Mouse (Mus musculus): Measurements from ENCODE around the gene Bag6. TPM values are rescaled to one million over a fixed set of nuclear protein-coding genes. Genes with fewer than 3 reads are reported as not detected.
A peak's percentile ranks its signal among the peaks of the same experiment; 100 is the strongest.

The Bag6 gene
- total RNA-seq, 2 experiments from 2014 or later, result 222 to 232 TPM

DNA sequence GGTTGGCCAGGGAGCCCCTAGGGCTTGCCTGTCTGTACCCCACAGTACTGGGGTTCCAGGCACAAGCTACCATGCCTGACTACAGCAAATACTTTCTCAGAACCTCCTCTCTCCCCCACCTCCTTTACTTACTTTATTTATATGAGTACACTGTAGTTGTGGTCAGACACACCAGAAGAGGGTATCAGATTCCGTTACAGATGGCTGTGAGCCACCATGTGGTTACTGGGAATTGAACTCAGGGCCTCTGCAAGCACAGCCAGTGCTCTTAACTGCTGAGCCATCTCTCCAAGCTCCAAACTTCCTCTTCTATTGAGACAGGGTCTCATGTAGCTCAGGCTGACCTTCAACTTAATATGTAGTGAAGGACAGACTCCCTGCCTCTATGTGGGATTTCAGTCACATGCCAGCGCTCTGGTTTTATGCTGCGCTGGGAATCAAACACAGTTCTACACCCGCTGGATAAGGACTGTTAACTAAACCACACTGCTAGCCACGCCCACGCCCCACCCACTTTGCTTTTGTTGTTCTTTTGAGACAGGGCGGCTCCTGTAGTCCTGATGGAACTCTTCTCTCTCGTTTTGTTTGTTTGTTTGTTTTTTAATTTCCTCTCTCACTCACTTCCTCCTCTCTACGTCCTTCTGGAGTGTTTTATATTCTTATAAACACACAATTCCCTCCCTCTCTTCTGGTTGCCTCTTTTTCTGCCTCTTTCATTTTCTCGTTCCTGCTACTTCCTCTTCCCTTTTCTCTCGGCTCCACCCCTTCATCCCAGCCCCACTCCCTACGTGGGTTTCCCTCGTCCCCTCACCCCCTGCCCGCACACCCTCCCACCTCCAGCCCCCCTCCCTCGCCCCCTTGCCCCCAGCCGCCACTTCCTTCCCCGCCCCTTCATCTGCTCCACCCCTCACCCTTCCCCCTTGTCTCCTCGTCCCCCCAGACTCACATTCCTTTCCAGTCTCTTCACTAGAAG is 50.9 kb downstream of the Bag6 start:
- peak; percentile 56 for DNase-seq (ENCODE audit: low spot score)
- intact Hi-C loops (cut with DNase I), result no loop called here

DNA sequence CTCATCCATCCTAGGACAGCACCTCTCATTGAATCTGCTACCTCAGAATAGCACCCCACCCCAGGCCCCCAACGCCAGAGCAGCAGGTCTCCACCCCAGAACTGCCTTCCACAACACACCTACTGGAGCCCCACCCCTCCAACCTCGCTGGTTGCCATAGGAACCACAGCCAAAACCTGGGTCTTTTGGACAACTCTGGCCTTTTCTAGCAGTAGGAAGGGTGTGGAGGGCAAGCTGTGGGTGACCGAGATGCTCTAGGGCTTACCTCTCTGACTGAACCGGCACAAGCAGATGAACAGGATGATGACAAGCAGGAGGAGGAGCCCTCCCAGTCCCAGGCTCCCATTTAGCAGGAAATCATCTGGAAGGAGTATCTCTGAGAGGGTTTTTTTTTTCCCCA is 51.7 kb downstream of the Bag6 start:
- no peak for DNase-seq (ENCODE audit: low spot score)
- intact Hi-C loops (cut with DNase I), result no loop called here

GRCm38 (mm10) chr17:35187345-35187744 is 52.4 kb downstream of the Bag6 start:
- intact Hi-C loops (cut with DNase I), result no loop called here
- DNase-seq (ENCODE audit: low spot score), result no peak

GRCm38 (mm10) chr17:35187959-35188610 is 53.1 kb downstream of the Bag6 start, which contains the start of gene Lst1:
Gene Lst1 (minus strand): TSS chr17:35188439.
- no peak for DNase-seq (ENCODE audit: low spot score)
- intact Hi-C loops (cut with DNase I), result no loop called here

DNA sequence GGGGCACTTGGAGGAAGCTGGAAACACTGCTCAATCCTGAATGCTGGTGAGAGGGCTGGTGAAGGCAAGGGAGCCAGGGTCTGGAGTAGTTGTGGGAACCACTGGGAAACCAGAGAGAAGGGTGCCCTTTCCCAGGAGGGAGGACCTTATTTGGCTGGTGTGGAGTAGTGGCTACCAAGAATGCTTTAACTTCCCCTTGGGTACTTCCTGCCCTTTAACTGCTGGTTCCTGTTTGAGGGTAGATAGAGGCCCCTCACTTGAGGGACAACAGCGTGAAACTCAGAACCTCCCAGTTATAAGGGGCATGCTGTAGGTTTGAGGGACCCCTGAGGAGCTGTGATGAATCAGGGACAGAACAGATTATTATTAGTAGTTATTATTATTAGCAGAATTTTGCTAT is 54.2 kb downstream of the Bag6 start:
- intact Hi-C loops (cut with DNase I), result no loop called here
- no peak for DNase-seq (ENCODE audit: low spot score)

DNA sequence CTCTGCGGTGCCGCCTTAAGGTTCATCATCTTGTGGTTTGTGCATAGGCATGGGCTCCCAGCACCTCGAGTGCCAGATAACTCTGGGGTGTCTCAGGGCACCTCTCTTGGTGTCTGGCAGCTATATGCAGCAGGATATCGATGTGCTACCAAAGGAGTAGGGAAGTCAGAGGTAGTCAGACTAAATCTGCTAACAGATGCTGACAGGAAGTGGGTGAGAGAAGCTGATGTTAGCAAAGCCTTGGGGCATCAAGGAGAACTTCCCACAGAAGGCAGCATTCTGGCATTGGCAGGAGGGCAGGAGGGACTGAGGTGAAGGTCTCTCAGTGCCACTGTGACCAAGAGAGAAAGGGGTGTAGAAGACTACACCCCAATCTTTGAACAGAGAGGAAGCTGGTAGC is 55.1 kb downstream of the Bag6 start:
- DNase-seq (ENCODE audit: low spot score), result no peak
- intact Hi-C loops (cut with DNase I), result no loop called here

GRCm38 (mm10) chr17:35191723-35192122 is 56.7 kb downstream of the Bag6 start:
- intact Hi-C loops (cut with DNase I), result no loop called here
- DNase-seq (ENCODE audit: low spot score), result no peak

GRCm38 (mm10) chr17:35192924-35193323 is 57.9 kb downstream of the Bag6 start:
- DNase-seq (ENCODE audit: low spot score), result no peak

GRCm38 (mm10) chr17:35193881-35194843 is 59.2 kb downstream of the Bag6 start, which contains the start of gene Ltb:
Gene Ltb (plus strand): TSS chr17:35194439.
- no peak for DNase-seq (ENCODE audit: low spot score)

More at GRCm38 (mm10) chr17:35192924-35193323, 57.9 kb downstream of the Bag6 start:
- intact Hi-C loops (cut with DNase I), result no loop called here

GRCm38 (mm10) chr17:35194844-35195630 is 60.1 kb downstream of the Bag6 start:
- no peak for DNase-seq (ENCODE audit: low spot score)
- intact Hi-C loops (cut with DNase I), result loop anchor here (2.0 kb wide), 1 partner anchor 16 kb away; no protein-coding TSS in a partner anchor

More at GRCm38 (mm10) chr17:35193881-35194843, 59.2 kb downstream of the Bag6 start, which contains the start of gene Ltb:
- intact Hi-C loops (cut with DNase I), result loop anchor here (2.0 kb wide), 1 partner anchor 15 kb away; no protein-coding TSS in a partner anchor

DNA sequence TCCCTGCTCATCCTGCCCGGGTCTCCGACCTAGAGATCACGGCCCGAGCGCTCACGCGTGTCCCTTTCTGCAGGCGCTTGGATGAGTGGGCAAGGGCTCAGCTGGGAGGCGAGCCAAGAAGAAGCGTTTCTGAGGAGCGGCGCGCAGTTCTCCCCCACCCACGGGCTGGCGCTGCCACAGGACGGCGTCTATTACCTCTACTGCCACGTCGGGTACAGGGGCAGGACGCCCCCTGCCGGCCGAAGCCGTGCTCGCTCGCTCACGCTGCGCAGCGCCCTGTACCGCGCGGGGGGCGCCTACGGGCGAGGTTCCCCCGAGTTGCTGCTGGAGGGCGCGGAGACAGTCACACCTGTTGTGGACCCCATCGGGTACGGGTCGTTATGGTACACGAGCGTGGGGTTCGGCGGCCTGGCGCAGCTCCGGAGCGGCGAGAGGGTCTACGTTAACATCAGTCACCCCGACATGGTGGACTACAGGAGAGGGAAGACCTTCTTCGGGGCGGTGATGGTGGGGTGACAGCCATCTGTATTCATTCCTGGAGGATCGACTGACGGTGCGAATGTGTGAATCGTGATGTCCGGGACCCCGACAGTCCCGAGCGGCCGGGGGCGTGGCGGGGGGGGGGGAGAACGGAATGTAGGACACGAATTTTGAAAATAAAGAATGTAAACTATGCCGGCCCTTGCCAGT is 60.8 kb downstream of the Bag6 start:
- DNase-seq (ENCODE audit: low spot score), result peak; percentile 60
- intact Hi-C loops (cut with DNase I), result loop anchor here (2.0 kb wide), 1 partner anchor 17 kb away; no protein-coding TSS in a partner anchor

DNA sequence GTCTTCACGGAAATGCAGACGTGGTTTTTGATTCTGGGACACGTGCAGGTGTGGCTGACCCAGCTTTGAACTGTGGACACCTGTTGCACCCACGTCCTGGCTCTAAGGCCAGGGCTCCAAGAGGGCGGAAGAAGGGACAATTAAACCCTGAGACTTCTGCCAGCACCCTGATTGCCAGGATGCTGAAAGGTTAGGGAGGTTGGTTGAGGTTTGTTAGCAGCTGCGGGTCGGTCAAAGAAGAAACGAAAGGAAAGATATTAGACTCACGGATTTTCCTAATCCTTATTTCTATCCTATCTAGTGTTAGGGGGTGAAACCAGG is 61.3 kb downstream of the Bag6 start:
- no peak for DNase-seq (ENCODE audit: low spot score)
- intact Hi-C loops (cut with DNase I), result no loop called here

Small RNA genes within 50 kb of the gene (microRNA-seq; reads per million reads assigned to microRNA genes)
- gene Mir6973a, result not detected

Other genes with a start within 250 kb of the Bag6 start
- 1 to 10 TPM; 2.8 to 4.1 TPM for gene C2, start 236.9 kb upstream of the Bag6 start, total RNA-seq (2021)
- gene Ehmt2, start 236.7 kb upstream of the Bag6 start, total RNA-seq (2021), result 10 to 100 TPM; 37.6 to 39.1 TPM
- gene Slc44a4, start 220.7 kb upstream of the Bag6 start, total RNA-seq (2021), result not detected
- 10 to 100 TPM; 12.7 to 14.1 TPM for gene Neu1, start 203.9 kb upstream of the Bag6 start, total RNA-seq (2021)
- 1 to 10 TPM; 1.9 to 6.9 TPM for gene Hspa1b, start 175.9 kb upstream of the Bag6 start, total RNA-seq (2021)
- not detected for gene Gm20481, start 165.3 kb upstream of the Bag6 start, total RNA-seq (2021)
- gene Hspa1a, start 163.0 kb upstream of the Bag6 start, total RNA-seq (2021), result 1 to 10 TPM; 2.9 to 7.7 TPM
- 1 to 10 TPM; 6.9 to 8.1 TPM for gene Hspa1l, start 162.5 kb upstream of the Bag6 start, total RNA-seq (2021)
- 10 to 100 TPM; 19.0 to 19.1 TPM for gene Lsm2, start 153.3 kb upstream of the Bag6 start, total RNA-seq (2021)
- gene Vars, start 134.2 kb upstream of the Bag6 start, total RNA-seq (2021), result 10 to 100 TPM; 25.7 to 26.9 TPM
- 1 to 10 TPM; 7.3 to 7.7 TPM for gene Vwa7, start 118.6 kb upstream of the Bag6 start, total RNA-seq (2021)
- gene Sapcd1, start 107.2 kb upstream of the Bag6 start, total RNA-seq (2021), result not detected
- 1 to 10 TPM in 1 of 2 experiments, under 1 TPM in 1; 0.57 to 1.3 TPM for gene Msh5, start 88.4 kb upstream of the Bag6 start, total RNA-seq (2021)
- gene Clic1, start 85.2 kb upstream of the Bag6 start, total RNA-seq (2021), result 10 to 100 TPM; 40.0 to 46.1 TPM
- gene Ddah2, start 76.1 kb upstream of the Bag6 start, total RNA-seq (2021), result 10 to 100 TPM; 27.7 to 31.3 TPM
- gene Ly6g6c, start 69.8 kb upstream of the Bag6 start, total RNA-seq (2021), result not detected
- under 1 TPM; 0.18 to 0.87 TPM for gene Mpig6b, start 69.0 kb upstream of the Bag6 start, total RNA-seq (2021)
- not detected for gene Ly6g6e, start 58.3 kb upstream of the Bag6 start, total RNA-seq (2021)
- gene Ly6g6d, start 57.1 kb upstream of the Bag6 start, total RNA-seq (2021), result under 1 TPM; 0.53 to 0.78 TPM
- not detected for gene Ly6g6f, start 49.6 kb upstream of the Bag6 start, total RNA-seq (2021)
- 10 to 100 TPM; 47.9 to 57.5 TPM for gene Abhd16a, start 45.9 kb upstream of the Bag6 start, total RNA-seq (2021)
- gene Ly6g5c, start 26.9 kb upstream of the Bag6 start, total RNA-seq (2021), result not detected
- under 1 TPM in 1 of 2 experiments, not detected in 1; 0.36 TPM for gene Ly6g5b, start 19.8 kb upstream of the Bag6 start, total RNA-seq (2021)
- 1 to 10 TPM; 6.3 to 9.5 TPM for gene Gpank1, start 13.7 kb upstream of the Bag6 start, total RNA-seq (2021)
- 100 to 1,000 TPM; 155 to 167 TPM for gene Csnk2b, start 13.1 kb upstream of the Bag6 start, total RNA-seq (2021)
- 10 to 100 TPM; 27.0 to 27.1 TPM for gene D17H6S53E, start 8.8 kb upstream of the Bag6 start, total RNA-seq (2021)
- not detected for gene Apom, start 3.1 kb upstream of the Bag6 start, total RNA-seq (2021)
- gene Prrc2a, start 29.7 kb downstream of the Bag6 start, total RNA-seq (2021), result 100 to 1,000 TPM; 135 to 143 TPM
- 1 to 10 TPM; 2.3 to 3.5 TPM for gene Aif1, start 40.9 kb downstream of the Bag6 start, total RNA-seq (2021)
- 1 to 10 TPM; 2.7 to 5.3 TPM for gene Lst1, start 53.3 kb downstream of the Bag6 start, total RNA-seq (2021)
- gene Ltb, start 59.3 kb downstream of the Bag6 start, total RNA-seq (2021), result 1 to 10 TPM; 1.4 to 1.8 TPM
- under 1 TPM; 0.56 to 0.60 TPM for gene Tnf, start 66.8 kb downstream of the Bag6 start, total RNA-seq (2021)
- not detected for gene Lta, start 70.2 kb downstream of the Bag6 start, total RNA-seq (2021)
- under 1 TPM; 0.50 to 0.65 TPM for gene Gm16181, start 85.7 kb downstream of the Bag6 start, total RNA-seq (2021)
- gene Atp6v1g2, start 98.5 kb downstream of the Bag6 start, total RNA-seq (2021), result 1 to 10 TPM; 2.5 to 2.8 TPM
- gene Nfkbil1, start 100.6 kb downstream of the Bag6 start, total RNA-seq (2021), result 1 to 10 TPM; 8.2 to 8.7 TPM
- gene Ddx39b, start 106.6 kb downstream of the Bag6 start, total RNA-seq (2021), result 10 to 100 TPM; 89.2 to 99.4 TPM
- 10 to 100 TPM; 84.3 to 89.6 TPM for gene H2-D1, start 127.6 kb downstream of the Bag6 start, total RNA-seq (2021)
- 1 to 10 TPM in 1 of 2 experiments, under 1 TPM in 1; 0.23 to 1.1 TPM for gene H2-Q1, start 185.2 kb downstream of the Bag6 start, total RNA-seq (2021)
- gene H2-Q2, start 207.1 kb downstream of the Bag6 start, total RNA-seq (2021), result under 1 TPM; 0.95 to 0.99 TPM
- gene H2-Q4, start 244.4 kb downstream of the Bag6 start, total RNA-seq (2021), result 10 to 100 TPM in 1 of 2 experiments, 1 to 10 TPM in 1; 7.9 to 11.0 TPM